Mouse (Mus musculus): ENCODE results near the gene Adamts17.

DNA sequence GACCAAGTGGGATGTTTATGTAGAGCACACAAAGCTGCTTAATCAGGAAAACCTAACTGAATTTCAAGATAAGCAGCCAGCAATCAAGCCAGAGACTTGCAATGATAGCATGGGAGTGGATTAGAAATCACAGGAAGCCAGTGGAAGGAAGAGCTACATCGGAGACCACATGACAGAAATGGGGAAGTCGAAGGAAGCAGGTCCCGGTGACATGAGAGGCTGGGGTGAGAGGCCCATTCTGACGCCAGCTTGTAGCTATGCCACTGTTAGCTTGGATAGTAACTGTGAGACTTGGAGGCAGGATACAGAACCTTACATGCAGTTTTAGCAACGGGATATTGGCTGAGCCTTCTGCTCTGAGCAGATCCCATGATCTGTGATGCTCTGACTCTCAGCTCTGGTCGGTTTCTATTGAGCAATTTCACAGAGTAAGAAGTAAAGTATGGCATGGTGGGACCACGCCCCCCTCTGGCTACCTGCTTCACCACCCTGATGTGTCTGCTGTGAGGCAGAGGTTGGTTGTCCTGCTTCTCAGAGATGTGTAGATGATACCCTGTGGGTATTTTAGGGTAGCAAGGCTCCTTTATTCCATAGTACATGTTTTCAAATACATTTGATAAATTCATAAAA is 211.7 kb downstream of the Adamts17 start:
- TF ChIP-seq CTCF (IDR thresholded peaks at IDR 0.05; ENCODE audit: low read depth, low read length) (no peak), GATA2 (IDR thresholded peaks at IDR 0.05; ENCODE audit: borderline replicate concordance, low read depth, low read length) (no peak)
